Mouse (Mus musculus): Measurements from ENCODE around the gene Olfr67.

DNA sequence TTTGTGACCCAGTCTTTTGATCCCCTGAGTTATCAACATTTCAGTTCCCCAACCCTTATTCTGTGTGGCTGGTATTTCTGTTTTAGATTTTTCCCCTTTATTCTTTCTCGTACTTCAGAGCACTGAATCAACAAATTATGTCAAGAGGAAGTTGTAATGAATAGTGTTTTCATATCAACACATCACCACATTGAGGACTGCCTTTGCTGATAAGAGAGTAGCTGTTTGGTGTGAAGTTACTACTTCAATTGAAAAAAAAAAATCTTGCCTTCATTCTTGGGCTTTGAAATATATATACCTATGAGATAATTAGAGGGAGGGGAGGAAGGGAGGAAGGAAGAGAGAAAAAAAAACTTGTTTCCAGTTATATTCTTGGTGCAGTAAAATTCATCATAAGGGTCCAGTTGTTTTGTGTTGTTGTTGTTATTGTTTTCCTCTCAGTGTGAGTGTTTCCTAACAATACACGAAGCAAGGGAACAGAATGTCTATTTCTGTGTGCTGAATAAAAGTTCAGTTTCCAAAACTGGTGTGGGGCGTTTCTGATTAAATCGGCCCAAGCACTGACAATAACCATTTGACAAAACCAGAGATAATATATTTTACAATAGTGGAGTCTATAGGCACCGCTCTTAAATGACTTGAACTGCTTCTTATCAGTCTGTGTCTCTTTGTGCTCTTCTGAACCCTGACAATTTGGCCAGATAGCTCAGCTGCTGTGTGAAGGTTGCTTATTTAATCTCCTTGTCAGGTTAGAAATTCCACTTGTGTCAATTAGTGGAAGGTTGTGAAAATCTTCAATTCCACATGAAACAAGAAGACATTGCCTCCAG lies 17.6 kb upstream of the Olfr67 start:
- no peak for TF ChIP-seq CTCF (IDR thresholded peaks at IDR 0.05; ENCODE audit: low read depth)
- TF ChIP-seq EP300 (IDR thresholded peaks at IDR 0.05; ENCODE audit: low read depth) = peak; percentile 95

Data from liver, embryonic 14.5 days (tissue).